Mouse (Mus musculus): ENCODE measurements around the gene Thap3.

Thap3 gene

GRCm38 (mm10) chr4:151933505-151934214 is 55.1 kb downstream of the Thap3 start, which contains the start of gene Dnajc11:
TSS of gene Dnajc11 (plus strand) at chr4:151933691.
- peak; percentile 82 to 93 for DNase-seq (ENCODE audit: low spot score in 2 of 2)
